Mouse (Mus musculus) erythroblast, embryonic 14.5 days (primary cell): ENCODE measurements around the gene Cflar. TPM values are rescaled to one million over a fixed set of nuclear protein-coding genes. Genes with fewer than 3 reads are reported as not detected.
"Not testable (repeated sequence)": the region's sequence is repeated elsewhere in the genome, so short reads cannot be mapped to it uniquely, and the experiment has no call there.

ENCODE experiments used
- H3K27me3 ChIP-seq: 2 replicates; pipeline ENCODE4 v1.6.1; 2012; ENCODE audit warnings: inconsistent platforms; ENCODE audit not compliant: control insufficient read depth
- H3K36me3 ChIP-seq: 2 replicates; pipeline ENCODE4 v1.6.1; 2012; ENCODE audit warnings: mild to moderate bottlenecking, inconsistent platforms; ENCODE audit not compliant: control insufficient read depth
- H3K4me1 ChIP-seq: 2 replicates; pipeline ENCODE4 v1.6.1; 2012; ENCODE audit warnings: inconsistent platforms; ENCODE audit not compliant: control insufficient read depth
- H3K4me3 ChIP-seq: replicated peaks from 2 replicates; pipeline ENCODE3; 2012; ENCODE audit warnings: moderate library complexity, mild to moderate bottlenecking, inconsistent platforms
- H3K9me3 ChIP-seq: 2 replicates; pipeline ENCODE4 v1.6.1; 2012; ENCODE audit warnings: low read length, inconsistent platforms, mixed read lengths; ENCODE audit not compliant: control insufficient read depth
- GATA1 ChIP-seq: IDR thresholded peaks from 2 replicates; pipeline ENCODE4 v1.6.1; 2012; ENCODE audit warnings: low read length, inconsistent platforms, mixed read lengths
- TAL1 ChIP-seq: IDR thresholded peaks from 3 replicates; pipeline ENCODE4 v1.6.1; 2012; ENCODE audit warnings: low read length, inconsistent platforms, mixed read lengths
- polyA plus RNA-seq: library from polyadenylated mRNA; stranded (reverse); fragments of >175 nt; gene quantifications from 2 replicates; pipeline ENCODE4 v1.2.3, GENCODE M21; 2012

Gene Cflar
- 0.03 and 0.04 TPM in 2 replicates for polyA plus RNA-seq

DNA sequence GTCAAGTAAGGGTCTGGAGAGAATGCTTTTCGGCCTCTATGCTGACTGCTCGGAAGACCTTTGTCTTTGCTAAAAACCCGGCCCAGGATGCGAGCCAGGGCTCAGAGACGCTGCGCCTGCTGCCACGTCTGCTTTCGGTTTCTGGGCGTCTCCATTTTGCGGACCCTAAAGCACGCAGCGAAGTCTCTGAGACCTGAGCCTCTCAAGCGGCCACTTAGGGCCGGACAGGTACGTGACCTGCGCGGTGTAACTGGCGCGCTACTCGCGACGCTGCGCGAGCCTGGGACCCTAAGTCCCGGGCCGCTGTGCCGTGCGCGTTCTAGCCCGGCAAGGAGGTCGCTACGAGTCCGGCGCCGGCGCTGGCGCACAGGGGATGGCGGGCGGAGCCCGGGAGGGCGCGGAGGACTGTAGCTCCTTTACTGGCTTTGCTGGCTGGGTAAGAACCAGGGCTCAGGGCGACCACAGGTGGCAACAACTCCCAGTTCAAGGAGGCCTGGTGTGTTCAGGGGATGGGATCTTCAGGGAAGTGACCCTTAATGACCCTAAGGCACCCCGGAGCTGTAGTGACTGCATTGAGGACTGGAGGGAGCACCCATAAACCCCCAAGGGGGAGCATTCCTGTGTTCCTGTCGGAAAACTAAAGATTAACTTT lies at the start of gene Cflar:
Gene Cflar (plus strand): TSS at position 144 of the 652 bp plus-strand sequence.
- H3K27me3 ChIP-seq, result no peaks in the 10 kb centered on the region
- H3K4me3 ChIP-seq, result peak within 1 kb of the TSS; percentile 82
- H3K4me1 ChIP-seq, result peaks cover 28% of the 10 kb centered on the region
- H3K9me3 ChIP-seq, result peaks cover 3% of the 10 kb centered on the region; the same call in 1 of the 2 replicates
- TF ChIP-seq GATA1 (no peak), TAL1 (no peak)
- H3K36me3 ChIP-seq, result peaks cover 9% of the 10 kb centered on the region; the same call in 1 of the 2 replicates

GRCm38 (mm10) chr1:58662671-58663070 lies 48.6 kb upstream of the Cflar start:
- H3K9me3 ChIP-seq, H3K36me3 ChIP-seq, H3K27me3 ChIP-seq, H3K4me3 ChIP-seq, H3K4me1 ChIP-seq: not testable (repeated sequence)

DNA sequence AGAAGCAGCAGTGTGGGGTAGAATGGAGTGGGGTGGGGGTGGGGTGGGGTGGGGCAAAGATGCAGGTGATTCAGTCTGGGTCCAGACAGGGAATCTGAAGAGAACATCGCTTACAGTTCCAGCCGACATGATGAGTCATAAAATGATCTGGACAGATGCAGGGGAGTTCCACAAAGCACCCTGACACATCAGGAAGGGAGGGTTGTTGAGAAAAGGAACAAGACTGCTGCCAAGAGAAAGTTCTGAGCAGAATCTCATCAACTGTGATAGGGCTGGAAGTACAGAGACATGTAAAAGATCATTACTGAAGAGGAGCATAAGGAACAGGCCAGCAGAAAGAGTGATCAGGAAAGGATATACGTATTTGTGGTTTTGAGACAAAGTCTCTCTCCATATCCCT lies 47.9 kb upstream of the Cflar start:
- H3K4me1 ChIP-seq, H3K4me3 ChIP-seq, H3K36me3 ChIP-seq, H3K27me3 ChIP-seq, H3K9me3 ChIP-seq: not testable (repeated sequence)

DNA sequence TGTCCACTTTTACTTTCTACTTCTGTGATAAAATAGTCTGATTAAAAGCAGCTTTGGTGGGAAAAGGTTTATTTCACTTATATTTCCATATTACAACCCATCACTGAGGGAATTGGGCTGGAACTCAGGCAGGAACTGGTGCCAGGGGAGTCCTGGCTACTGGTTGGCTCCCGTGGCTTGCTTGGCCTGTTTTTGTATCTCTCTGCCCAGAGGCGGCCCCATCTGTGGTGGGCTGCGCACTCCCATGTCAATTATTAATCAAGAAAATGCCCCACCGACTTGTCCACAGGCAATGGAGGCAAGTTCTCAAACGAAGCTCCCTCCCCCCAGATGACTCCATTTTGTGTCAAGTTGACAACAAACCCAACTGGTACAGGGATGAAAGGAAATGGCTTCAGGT lies 43.1 kb upstream of the Cflar start:
- Histone ChIP-seq H3K36me3 (no peaks in the 10 kb centered on the region), H3K9me3 (no peaks in the 10 kb centered on the region), H3K27me3 (no peaks in the 10 kb centered on the region), H3K4me1 (no peaks in the 10 kb centered on the region), H3K4me3 (no peak overlapping the region)
- no peak for TF ChIP-seq TAL1
- no peak for TF ChIP-seq GATA1

DNA sequence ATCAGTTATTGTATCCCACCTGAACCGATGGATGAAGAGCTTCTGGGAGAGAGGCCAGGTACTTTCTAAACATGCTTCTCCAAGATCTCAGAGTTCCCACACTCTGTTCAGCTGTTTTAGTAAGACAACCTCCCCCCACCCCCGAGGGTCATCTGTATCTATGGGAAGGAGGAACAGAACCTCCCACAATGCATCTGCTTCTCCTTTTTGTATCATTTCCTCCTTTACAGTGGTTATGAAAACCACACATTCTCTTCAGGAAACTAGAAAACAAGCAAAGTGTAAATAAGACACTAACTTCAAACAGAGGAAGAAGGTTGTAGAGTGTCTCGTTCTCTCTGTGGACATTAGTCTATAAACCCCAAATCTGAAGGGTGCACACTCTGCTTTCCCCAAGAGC lies 41.7 kb upstream of the Cflar start:
- H3K27me3 ChIP-seq, H3K4me3 ChIP-seq: not testable (repeated sequence)

DNA sequence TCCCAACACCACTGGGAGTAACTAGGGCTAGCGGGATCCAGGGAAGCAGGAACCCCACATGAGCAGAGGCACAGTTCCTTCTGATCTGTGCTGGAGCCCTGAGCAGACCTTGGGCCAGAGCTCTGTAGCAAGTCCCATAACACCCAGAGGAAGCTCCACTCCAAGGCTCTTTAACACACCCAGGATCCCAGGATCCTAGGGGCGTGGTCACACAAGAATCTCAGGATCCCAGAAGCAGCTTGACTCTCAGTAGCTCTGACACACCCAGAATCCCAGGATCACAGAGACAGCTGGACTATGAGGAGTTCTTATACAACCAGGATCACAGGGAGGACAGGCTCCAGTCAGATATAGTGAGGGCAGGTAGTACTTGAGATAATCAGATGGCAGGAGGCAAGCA lies 39.2 kb upstream of the Cflar start:
- Histone ChIP-seq H3K4me1 (no peaks in the 10 kb centered on the region), H3K36me3 (no peaks in the 10 kb centered on the region), H3K27me3 (no peaks in the 10 kb centered on the region), H3K9me3 (no peaks in the 10 kb centered on the region), H3K4me3 (no peak overlapping the region)
- TF ChIP-seq GATA1 (no peak), TAL1 (no peak)

More for the DNA sequence above, 41.7 kb upstream of the Cflar start:
- H3K4me1 ChIP-seq, H3K36me3 ChIP-seq, H3K9me3 ChIP-seq: not testable (repeated sequence)

- Histone ChIP-seq H3K9me3 (no peaks in the 10 kb centered on the region), H3K4me3 (no peak overlapping the region), H3K36me3 (no peaks in the 10 kb centered on the region), H3K27me3 (no peaks in the 10 kb centered on the region), H3K4me1 (no peaks in the 10 kb centered on the region)
- TF ChIP-seq TAL1, result no peak
- no peak for TF ChIP-seq GATA1
These were observed 36.3 kb upstream of the Cflar start for GRCm38 (mm10) chr1:58675011-58675410.

GRCm38 (mm10) chr1:58677575-58677974 lies 33.7 kb upstream of the Cflar start:
- no peaks in the 10 kb centered on the region for H3K4me1 ChIP-seq
- no peak overlapping the region for H3K4me3 ChIP-seq
- H3K27me3 ChIP-seq, result no peaks in the 10 kb centered on the region
- H3K9me3 ChIP-seq, result no peaks in the 10 kb centered on the region
- TF ChIP-seq GATA1, result no peak
- TF ChIP-seq TAL1, result no peak
- no peaks in the 10 kb centered on the region for H3K36me3 ChIP-seq

DNA sequence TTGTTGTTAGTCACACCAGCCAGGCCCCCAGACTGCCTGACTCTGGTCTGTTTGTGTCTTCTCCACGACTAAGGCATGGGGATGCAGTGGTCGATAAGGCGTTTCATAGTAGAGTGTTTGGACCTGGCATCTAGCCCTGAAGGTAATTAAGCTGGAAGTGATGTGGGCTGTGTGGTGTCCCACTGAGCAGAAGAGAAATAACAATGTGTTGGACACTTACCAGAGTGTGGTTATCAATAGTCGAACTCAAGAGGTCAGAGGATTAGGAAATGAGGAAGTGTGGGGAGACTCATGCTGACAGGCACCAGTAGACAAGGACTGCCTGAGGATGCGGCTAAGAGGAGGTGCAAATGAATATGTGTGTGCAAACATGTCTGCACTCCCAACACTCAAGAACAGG lies 32.9 kb upstream of the Cflar start:
- not testable (repeated sequence) for H3K9me3 ChIP-seq, H3K27me3 ChIP-seq, H3K36me3 ChIP-seq, H3K4me1 ChIP-seq, H3K4me3 ChIP-seq

DNA sequence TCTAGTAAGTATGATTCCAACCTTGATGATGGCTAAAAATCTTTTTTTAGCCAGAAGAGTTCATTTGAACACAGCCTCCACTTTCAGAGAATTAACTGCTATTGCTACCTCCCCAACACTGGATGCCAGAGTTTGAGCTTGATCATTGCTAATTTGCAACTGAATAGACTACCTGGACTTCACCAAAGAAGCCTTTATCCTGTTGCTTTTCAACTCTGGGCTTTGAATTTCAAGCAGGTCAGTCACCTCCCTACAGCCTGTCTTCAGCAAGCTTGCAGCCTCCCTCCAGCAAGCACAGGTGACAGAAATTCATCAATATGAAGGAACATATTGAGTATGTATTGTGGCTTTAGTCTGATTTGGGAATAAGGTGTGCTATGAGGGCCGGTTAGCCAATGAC lies 21.9 kb upstream of the Cflar start:
- H3K4me3 ChIP-seq, result no peak overlapping the region
- H3K27me3 ChIP-seq, result no peaks in the 10 kb centered on the region
- H3K4me1 ChIP-seq, result no peaks in the 10 kb centered on the region
- H3K36me3 ChIP-seq, result no peaks in the 10 kb centered on the region
- TF ChIP-seq GATA1 (no peak), TAL1 (no peak)
- H3K9me3 ChIP-seq, result no peaks in the 10 kb centered on the region
